Mouse (Mus musculus) heart, postnatal 0 days (tissue): ENCODE measurements around the gene Frmd4b.

Source experiments
- CTCF ChIP-seq: IDR thresholded peaks from 2 replicates; pipeline ENCODE4 v1.5.1; 2016; ENCODE audit warnings: antibody characterized with exemption, control low read depth, low read depth
- EP300 ChIP-seq: IDR thresholded peaks from 2 replicates; pipeline ENCODE4 v1.6.1; 2016; ENCODE audit warnings: antibody characterized with exemption, low read depth

GRCm38 (mm10) chr6:97438918-97439645, 178.3 kb downstream of the Frmd4b start:
- no peak for TF ChIP-seq CTCF
- TF ChIP-seq EP300 = no peak
